Comparison of ENCODE assay signal across 16 mouse cellular contexts in the genomic region with DNA sequence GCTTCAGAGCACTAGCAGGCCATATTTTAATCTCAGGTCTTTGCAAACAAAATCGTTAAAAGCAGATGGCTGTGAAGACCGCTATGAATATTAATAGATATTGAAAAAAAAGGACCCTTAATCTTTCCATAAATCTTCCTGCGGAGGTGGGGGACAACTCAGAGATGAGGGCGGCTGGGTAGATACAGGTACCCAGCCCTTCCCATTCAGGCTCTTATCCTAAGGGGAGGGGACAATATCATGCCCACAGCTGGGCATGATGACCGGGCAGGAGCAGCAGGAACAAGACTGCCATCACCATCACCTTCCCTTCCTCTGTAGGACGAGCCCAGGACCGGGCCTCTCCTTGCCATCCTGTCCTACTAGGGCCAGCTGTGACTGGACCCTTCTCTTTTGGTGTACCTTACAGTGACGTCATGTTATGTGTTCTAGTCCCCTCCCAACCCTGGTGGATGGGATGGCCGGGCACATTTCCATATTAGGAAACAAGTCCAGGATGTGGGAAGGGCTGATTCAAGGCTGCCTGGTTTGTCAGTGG.
A peak's percentile ranks its signal among the peaks of the same experiment; 100 is the strongest.
DNase-seq lines count a peak whose midpoint lies in the region; ATAC-seq and TF ChIP-seq lines count a peak whose summit lies in the region.
"Had no signal": no experiment of that assay in that cellular context is flagged by ENCODE, and none has a peak within 500 bp of the region (broad histone marks: within the 10 kb centered on the region; RNA-seq: fewer than 3 reads in every experiment).

No protein-coding gene starts in this region.

- no peak for TF ChIP-seq CTCF in midbrain, postnatal 0 days (IDR thresholded peaks at IDR 0.05)

- H3K9ac ChIP-seq in lung, embryonic 15.5 days = no peak overlapping the region
- H3K9ac ChIP-seq in forebrain, embryonic 13.5 days = peak overlapping the region; percentile 41; the same call in 1 of the 2 replicates
- no peak overlapping the region for H3K9ac ChIP-seq in hindbrain, embryonic 15.5 days
- 0 out of 2 replicates have a peak overlapping the region, but pooled peaks have one; percentile 30 for H3K9ac ChIP-seq in midbrain, postnatal 0 days (replicated peaks; ENCODE audit: low read length, poor library complexity, severe bottlenecking)
- H3K9ac ChIP-seq: liver, embryonic 12.5 days had no signal

- DNase-seq in lung, postnatal 10 days = no peak
- DNase-seq in midbrain, postnatal 0 days (ENCODE audit: low spot score) = no peak
- DNase-seq in spleen, postnatal 4 days (ENCODE audit: low spot score in 2 of 2) = no peak
- no peak for DNase-seq in cerebellum, postnatal 36 days
- no peak for DNase-seq in retina, postnatal 1 day
- DNase-seq: adrenal gland, postnatal 10 days; cerebellum, postnatal 10 days; heart, adult 18-20 months; heart, postnatal 10 days; kidney, postnatal 36 days; left cerebral cortex, postnatal 4 days; lung, postnatal 4 days had no signal

- no peak overlapping the region for H3K27ac ChIP-seq in lung, embryonic 15.5 days
- H3K27ac ChIP-seq in forebrain, embryonic 13.5 days = peak overlapping the region; percentile 88
- peak overlapping the region; percentile 76 for H3K27ac ChIP-seq in hindbrain, embryonic 15.5 days (replicated peaks)
- peak overlapping the region; percentile 64; the same call in 1 of the 2 replicates for H3K27ac ChIP-seq in midbrain, postnatal 0 days (ENCODE audit: low read depth, low read length)
- H3K27ac ChIP-seq: liver, embryonic 12.5 days had no signal

- ATAC-seq in lung, embryonic 15.5 days (ENCODE audit: borderline replicate concordance, extremely low read depth, low FRiP score, low TSS enrichment) = 0 out of 2 replicates have a peak, but pooled peaks have one; percentile 35
- peak; percentile 43; the same call in 1 of the 2 replicates for ATAC-seq in forebrain, embryonic 13.5 days
- peak; percentile 46 for ATAC-seq in hindbrain, embryonic 15.5 days (ENCODE audit: low FRiP score, low read depth)
- ATAC-seq in midbrain, postnatal 0 days (ENCODE audit: low FRiP score) = no peak
- ATAC-seq: liver, embryonic 12.5 days had no signal

- 44% methylated on average over 9 of the region's 9 CpGs for WGBS in lung, embryonic 15.5 days
- WGBS in forebrain, embryonic 13.5 days = 36% methylated on average over 9 of the region's 9 CpGs
- WGBS in hindbrain, embryonic 15.5 days = 46% methylated on average over 9 of the region's 9 CpGs
- WGBS in midbrain, postnatal 0 days = 45% methylated on average over 9 of the region's 9 CpGs

- no peak overlapping the region for H3K4me2 ChIP-seq in lung, embryonic 15.5 days
- H3K4me2 ChIP-seq in forebrain, embryonic 13.5 days = no peak overlapping the region
- H3K4me2 ChIP-seq in hindbrain, embryonic 15.5 days = no peak overlapping the region
- no peak overlapping the region for H3K4me2 ChIP-seq in midbrain, postnatal 0 days (ENCODE audit: low read depth, low read length, poor library complexity, severe bottlenecking)
- H3K4me2 ChIP-seq: liver, embryonic 12.5 days had no signal

- no peaks in the 10 kb centered on the region for H3K36me3 ChIP-seq in lung, embryonic 15.5 days
- H3K36me3 ChIP-seq in forebrain, embryonic 13.5 days (ENCODE audit: poor library complexity, severe bottlenecking) = no peaks in the 10 kb centered on the region
- H3K36me3 ChIP-seq in hindbrain, embryonic 15.5 days = no peaks in the 10 kb centered on the region
- no peaks in the 10 kb centered on the region for H3K36me3 ChIP-seq in midbrain, postnatal 0 days (ENCODE audit: insufficient read depth, low read length)
- H3K36me3 ChIP-seq: liver, embryonic 12.5 days had no signal

- no peak overlapping the region for H3K4me3 ChIP-seq in lung, embryonic 15.5 days
- H3K4me3 ChIP-seq in forebrain, embryonic 13.5 days = no peak overlapping the region
- H3K4me3 ChIP-seq in hindbrain, embryonic 15.5 days = no peak overlapping the region
- no peak overlapping the region for H3K4me3 ChIP-seq in midbrain, postnatal 0 days (ENCODE audit: low read depth, low read length)
- H3K4me3 ChIP-seq: liver, embryonic 12.5 days had no signal

- H3K27me3 ChIP-seq in lung, embryonic 15.5 days = no peaks in the 10 kb centered on the region; the same call in 1 of the 2 replicates
- H3K27me3 ChIP-seq in forebrain, embryonic 13.5 days = no peaks in the 10 kb centered on the region
- H3K27me3 ChIP-seq in hindbrain, embryonic 15.5 days = no peaks in the 10 kb centered on the region
- no peaks in the 10 kb centered on the region for H3K27me3 ChIP-seq in midbrain, postnatal 0 days (ENCODE audit: insufficient read depth, low read length)
- H3K27me3 ChIP-seq: liver, embryonic 12.5 days had no signal

- H3K9me3 ChIP-seq in lung, embryonic 15.5 days = no peaks in the 10 kb centered on the region
- H3K9me3 ChIP-seq in forebrain, embryonic 13.5 days (replicated peaks) = no peaks in the 10 kb centered on the region
- no peaks in the 10 kb centered on the region for H3K9me3 ChIP-seq in hindbrain, embryonic 15.5 days
- H3K9me3 ChIP-seq in midbrain, postnatal 0 days (ENCODE audit: low read length) = no peaks in the 10 kb centered on the region
- H3K9me3 ChIP-seq: liver, embryonic 12.5 days had no signal

- H3K4me1 ChIP-seq in lung, embryonic 15.5 days = peaks cover 3% of the 10 kb centered on the region; the same call in 1 of the 2 replicates
- H3K4me1 ChIP-seq in forebrain, embryonic 13.5 days = peaks cover 79% of the 10 kb centered on the region
- peaks cover 41% of the 10 kb centered on the region for H3K4me1 ChIP-seq in hindbrain, embryonic 15.5 days (replicated peaks)
- H3K4me1 ChIP-seq in midbrain, postnatal 0 days (ENCODE audit: insufficient read depth, low read length) = peaks cover 7% of the 10 kb centered on the region; the same call in 1 of the 2 replicates
- H3K4me1 ChIP-seq: liver, embryonic 12.5 days had no signal

Comparison
In these comparisons a context has a peak if more than half of its experiments do, and no peak if none do; other contexts are left out.
1. H3K9ac ChIP-seq: peak in forebrain, embryonic 13.5 days (single experiment) and midbrain, postnatal 0 days (single experiment); none in lung, embryonic 15.5 days (single experiment) and hindbrain, embryonic 15.5 days (single experiment).